Mouse (Mus musculus): ENCODE results near the gene Tekt2. TPM values are rescaled to one million over a fixed set of nuclear protein-coding genes. Genes with fewer than 3 reads are reported as not detected.

Tekt2 gene
- polyA plus RNA-seq, 1 experiment from 2014 or later: 9.4 TPM

DNA sequence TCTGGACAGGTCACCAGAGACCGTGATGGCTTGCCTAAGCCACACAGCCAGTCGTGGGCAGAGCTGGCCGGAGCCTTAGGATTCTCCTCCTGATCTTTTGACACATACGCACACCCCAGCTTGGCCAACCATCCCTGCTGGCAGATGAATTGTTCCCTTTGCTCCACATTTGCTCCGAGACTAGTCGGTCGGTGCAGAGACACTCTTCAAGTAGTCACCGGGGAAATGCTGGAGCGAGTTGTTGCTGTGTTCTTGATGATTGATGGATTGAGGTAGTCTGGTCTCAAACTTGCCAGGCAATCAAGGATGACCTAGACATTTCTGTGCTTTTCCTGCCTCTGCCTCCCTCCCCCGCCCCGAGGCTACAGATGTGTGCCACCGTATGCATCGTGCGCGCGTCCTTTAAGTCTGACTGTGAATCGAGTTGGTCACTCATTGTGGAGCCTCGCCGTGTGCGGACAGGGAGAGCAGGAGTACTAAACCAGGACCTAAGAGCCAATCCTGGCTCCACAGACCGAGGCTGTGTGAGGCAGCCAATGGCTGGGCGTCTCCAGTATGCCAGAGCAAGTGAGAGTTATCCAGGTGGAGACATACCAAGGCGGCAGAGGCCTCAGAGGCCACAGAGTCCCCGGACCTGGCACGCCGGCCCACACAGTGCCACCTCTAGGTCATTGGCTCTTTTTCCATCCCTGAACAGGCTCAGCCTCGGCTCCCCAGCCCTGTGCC is 23.7 kb downstream of the Tekt2 start:
- no peak overlapping the region for H3K27ac ChIP-seq (ENCODE audit: low read depth, low read length)
- WGBS: 3% methylated on average over 27 of the region's 27 CpGs
- H3K4me1 ChIP-seq (ENCODE audit: control insufficient read depth, insufficient read depth, low read length): no peaks in the 10 kb centered on the region
- ATAC-seq (no peak), DNase-seq (ENCODE audit: low spot score) (no peak)
- H3K4me2 ChIP-seq (ENCODE audit: low read length): no peak overlapping the region
- H3K36me3 ChIP-seq (ENCODE audit: control insufficient read depth, insufficient read depth, low read length): no peaks in the 10 kb centered on the region
- peak overlapping the region; percentile 11; the same call in 1 of the 2 replicates for H3K4me3 ChIP-seq (ENCODE audit: low read depth, low read length)
- H3K9ac ChIP-seq (ENCODE audit: low read length): peak overlapping the region; percentile 10; the same call in 1 of the 2 replicates
- peaks cover 53% of the 10 kb centered on the region for H3K27me3 ChIP-seq (replicated peaks; ENCODE audit: control insufficient read depth, insufficient read depth, low read length)
- peaks cover 4% of the 10 kb centered on the region; the same call in 1 of the 2 replicates for H3K9me3 ChIP-seq (replicated peaks; ENCODE audit: control insufficient read depth, low read length)

DNA sequence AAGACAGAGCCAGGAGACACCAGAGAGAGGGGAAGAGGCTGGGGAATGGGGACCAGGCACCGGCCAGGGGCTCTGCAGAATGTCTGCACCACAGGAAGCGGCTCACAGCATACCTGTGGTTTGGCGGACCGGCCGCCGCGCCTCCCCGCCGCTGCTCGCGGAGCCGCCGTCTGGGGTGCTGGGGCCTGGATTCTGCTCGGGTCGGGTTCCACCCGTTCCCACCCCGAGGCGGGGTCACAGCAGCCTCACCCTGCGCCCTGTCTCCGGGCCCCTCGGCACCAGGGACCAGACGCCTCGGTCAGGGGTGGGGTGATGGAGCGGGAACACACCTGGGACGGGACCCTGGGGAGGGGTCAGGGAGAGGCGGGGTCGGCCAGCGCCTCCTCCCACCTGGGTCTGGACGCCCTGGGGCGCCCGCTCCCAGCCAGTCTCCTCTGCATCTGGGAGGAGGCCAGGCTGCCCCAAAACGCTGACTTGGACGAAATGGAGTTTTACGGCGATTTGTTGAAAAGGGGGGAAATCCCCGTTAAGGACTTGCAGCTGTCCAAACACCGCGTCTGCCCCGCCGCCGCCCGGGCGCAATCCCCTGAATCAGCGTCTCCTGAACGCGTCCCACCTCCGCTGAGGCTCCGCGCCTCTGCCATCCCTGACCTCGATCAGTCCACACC is 24.4 kb downstream of the Tekt2 start:
- DNase-seq (ENCODE audit: low spot score) (no peak), ATAC-seq (no peak)
- 1% methylated on average over 50 of the region's 50 CpGs for WGBS
- Histone ChIP-seq H3K4me1 (ENCODE audit: control insufficient read depth, insufficient read depth, low read length) (no peaks in the 10 kb centered on the region), H3K4me3 (ENCODE audit: low read depth, low read length) (peak overlapping the region; percentile 11; the same call in 1 of the 2 replicates), H3K36me3 (ENCODE audit: control insufficient read depth, insufficient read depth, low read length) (no peaks in the 10 kb centered on the region), H3K9me3 (replicated peaks; ENCODE audit: control insufficient read depth, low read length) (peaks cover 3% of the 10 kb centered on the region; the same call in 1 of the 2 replicates), H3K27me3 (replicated peaks; ENCODE audit: control insufficient read depth, insufficient read depth, low read length) (peaks cover 56% of the 10 kb centered on the region), H3K27ac (ENCODE audit: low read depth, low read length) (no peak overlapping the region), H3K9ac (ENCODE audit: low read length) (peak overlapping the region; percentile 10; the same call in 1 of the 2 replicates), H3K4me2 (ENCODE audit: low read length) (peak overlapping the region; percentile 39)

DNA sequence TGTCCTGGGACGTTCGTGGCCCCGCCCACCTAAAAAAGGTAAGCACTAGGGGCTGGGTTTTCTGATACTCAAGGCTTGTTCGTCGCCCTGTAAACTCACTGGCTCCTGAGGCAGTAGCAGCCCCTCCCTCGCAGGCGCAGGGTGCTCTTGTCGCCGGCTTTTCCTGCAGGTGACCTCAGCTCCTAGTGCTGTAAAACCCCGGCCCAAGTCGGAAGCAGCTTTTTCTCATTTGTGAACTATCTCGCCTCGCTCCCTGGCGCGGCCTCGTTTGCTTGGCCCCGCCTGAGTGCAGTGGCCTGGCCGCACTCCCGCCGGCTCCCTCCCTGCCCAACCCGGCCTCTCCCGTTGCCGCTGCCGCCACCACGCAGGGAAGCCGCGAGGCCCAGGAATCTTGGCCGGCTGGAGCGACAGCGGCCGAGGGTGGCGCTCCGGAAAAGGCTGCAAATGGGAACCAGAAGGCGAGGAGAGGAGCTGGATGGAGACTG is 28.8 kb downstream of the Tekt2 start:
- no peak for ATAC-seq
- Histone ChIP-seq H3K36me3 (ENCODE audit: control insufficient read depth, insufficient read depth, low read length) (no peaks in the 10 kb centered on the region), H3K4me1 (ENCODE audit: control insufficient read depth, insufficient read depth, low read length) (no peaks in the 10 kb centered on the region), H3K27me3 (replicated peaks; ENCODE audit: control insufficient read depth, insufficient read depth, low read length) (peaks cover 44% of the 10 kb centered on the region), H3K9ac (ENCODE audit: low read length) (peak overlapping the region; percentile 57; the same call in 1 of the 2 replicates), H3K27ac (ENCODE audit: low read depth, low read length) (no peak overlapping the region), H3K9me3 (replicated peaks; ENCODE audit: control insufficient read depth, low read length) (no peaks in the 10 kb centered on the region), H3K4me3 (ENCODE audit: low read depth, low read length) (peak overlapping the region; percentile 24), H3K4me2 (ENCODE audit: low read length) (peak overlapping the region; percentile 52)
- peak; percentile 51 for DNase-seq (ENCODE audit: low spot score)
- WGBS: under 1% methylated on average over 34 of the region's 34 CpGs

DNA sequence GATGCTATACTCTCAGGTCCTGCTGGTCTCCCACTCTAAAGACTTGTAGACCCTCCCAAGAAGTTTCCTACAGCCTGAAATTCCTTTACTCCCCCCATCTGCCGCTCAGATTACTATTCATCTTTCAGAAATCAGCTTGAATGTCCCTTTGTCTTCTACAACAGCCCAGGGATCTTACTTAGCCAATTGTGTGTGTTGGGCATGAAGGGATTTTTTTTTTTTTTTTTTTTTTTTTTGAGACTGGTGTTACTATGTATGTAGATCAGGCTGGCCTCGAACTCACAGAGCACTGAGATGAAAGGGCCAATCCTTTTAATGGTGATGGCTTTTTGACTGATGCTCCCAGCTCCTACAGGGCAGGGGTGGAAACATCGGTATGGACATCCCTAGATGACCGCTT is 29.6 kb downstream of the Tekt2 start:
- no peaks in the 10 kb centered on the region for H3K9me3 ChIP-seq (replicated peaks; ENCODE audit: control insufficient read depth, low read length)
- 34% methylated on average over 4 of the region's 4 CpGs for WGBS
- ATAC-seq: no peak
- H3K27ac ChIP-seq (ENCODE audit: low read depth, low read length): no peak overlapping the region
- no peak overlapping the region for H3K4me3 ChIP-seq (ENCODE audit: low read depth, low read length)
- H3K9ac ChIP-seq (ENCODE audit: low read length): no peak overlapping the region
- H3K4me2 ChIP-seq (ENCODE audit: low read length): no peak overlapping the region
- H3K27me3 ChIP-seq (replicated peaks; ENCODE audit: control insufficient read depth, insufficient read depth, low read length): peaks cover 37% of the 10 kb centered on the region
- H3K4me1 ChIP-seq (ENCODE audit: control insufficient read depth, insufficient read depth, low read length): no peaks in the 10 kb centered on the region
- no peak for DNase-seq (ENCODE audit: low spot score)
- no peaks in the 10 kb centered on the region for H3K36me3 ChIP-seq (ENCODE audit: control insufficient read depth, insufficient read depth, low read length)

DNA sequence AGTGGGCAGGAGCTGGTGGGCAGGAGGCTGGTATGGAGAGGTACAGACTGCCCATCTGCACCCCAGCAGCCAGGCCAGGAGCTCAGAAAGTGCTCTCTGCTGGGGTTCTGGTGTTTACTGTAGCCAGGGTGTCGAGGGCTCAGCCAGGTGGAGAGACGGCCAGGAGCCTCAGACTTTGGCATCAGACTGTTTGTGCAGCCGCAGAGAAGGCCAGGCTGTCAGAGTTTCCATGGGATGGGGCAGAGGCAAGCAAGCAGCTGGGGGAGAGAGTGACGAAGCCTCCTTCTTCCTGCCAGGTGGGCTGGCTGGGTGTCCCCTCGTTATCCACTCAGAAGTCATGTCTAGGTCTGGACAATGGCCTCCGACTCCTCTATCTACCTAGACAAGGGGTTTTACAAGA is 30.3 kb downstream of the Tekt2 start:
- Histone ChIP-seq H3K4me1 (ENCODE audit: control insufficient read depth, insufficient read depth, low read length) (no peaks in the 10 kb centered on the region), H3K4me3 (ENCODE audit: low read depth, low read length) (no peak overlapping the region), H3K36me3 (ENCODE audit: control insufficient read depth, insufficient read depth, low read length) (no peaks in the 10 kb centered on the region), H3K9ac (ENCODE audit: low read length) (no peak overlapping the region), H3K4me2 (ENCODE audit: low read length) (no peak overlapping the region), H3K9me3 (replicated peaks; ENCODE audit: control insufficient read depth, low read length) (no peaks in the 10 kb centered on the region), H3K27me3 (replicated peaks; ENCODE audit: control insufficient read depth, insufficient read depth, low read length) (peaks cover 32% of the 10 kb centered on the region), H3K27ac (ENCODE audit: low read depth, low read length) (no peak overlapping the region)
- no peak for DNase-seq (ENCODE audit: low spot score)
- no peak for ATAC-seq
- 61% methylated on average over 6 of the region's 6 CpGs for WGBS

DNA sequence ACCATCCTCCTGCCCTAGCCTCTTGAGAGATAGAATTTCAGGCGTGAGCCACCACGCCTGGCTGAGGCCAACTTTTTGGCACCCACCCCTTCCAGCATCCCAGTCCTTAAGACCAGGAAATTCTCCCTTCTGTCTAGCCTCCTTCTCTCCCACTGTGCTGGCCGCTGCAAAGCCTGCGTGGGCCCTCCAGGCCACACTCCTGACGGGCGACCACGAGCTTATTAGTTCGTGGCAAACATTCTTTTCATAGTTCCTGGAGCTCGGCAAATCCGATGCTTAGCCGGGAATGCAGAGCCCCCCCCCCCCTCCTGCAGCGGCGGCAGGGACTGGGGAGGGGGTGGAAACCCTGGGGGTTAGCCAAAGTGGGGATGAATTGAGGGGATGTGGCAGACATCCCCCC is 34.3 kb downstream of the Tekt2 start:
- Histone ChIP-seq H3K9ac (ENCODE audit: low read length) (no peak overlapping the region), H3K27me3 (replicated peaks; ENCODE audit: control insufficient read depth, insufficient read depth, low read length) (peaks cover 37% of the 10 kb centered on the region), H3K4me3 (ENCODE audit: low read depth, low read length) (no peak overlapping the region), H3K4me2 (ENCODE audit: low read length) (no peak overlapping the region), H3K4me1 (ENCODE audit: control insufficient read depth, insufficient read depth, low read length) (no peaks in the 10 kb centered on the region), H3K9me3 (replicated peaks; ENCODE audit: control insufficient read depth, low read length) (no peaks in the 10 kb centered on the region), H3K36me3 (ENCODE audit: control insufficient read depth, insufficient read depth, low read length) (no peaks in the 10 kb centered on the region), H3K27ac (ENCODE audit: low read depth, low read length) (no peak overlapping the region)
- WGBS: 22% methylated on average over 13 of the region's 13 CpGs
- DNase-seq (ENCODE audit: low spot score) (no peak), ATAC-seq (no peak)

DNA sequence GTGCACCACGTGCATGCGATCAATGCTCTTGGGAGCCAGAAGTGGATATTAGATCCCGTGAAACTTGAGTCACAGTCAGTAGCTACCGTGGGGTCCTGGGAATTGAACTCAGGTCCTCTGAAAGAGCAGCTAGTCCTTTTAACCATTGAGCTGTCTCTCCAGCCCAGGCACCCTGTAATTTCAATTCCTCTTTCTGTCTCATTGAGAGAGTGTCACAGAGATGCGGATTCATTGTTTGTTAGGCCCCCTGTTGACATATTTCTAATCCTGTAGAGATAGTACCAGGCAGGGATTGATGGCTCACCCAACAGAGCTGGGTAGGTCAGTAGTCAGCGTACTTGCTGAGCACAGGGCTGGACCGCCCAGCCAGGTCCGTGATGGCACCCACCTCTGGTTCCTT is 35.2 kb downstream of the Tekt2 start:
- H3K9ac ChIP-seq (ENCODE audit: low read length): no peak overlapping the region
- H3K9me3 ChIP-seq (replicated peaks; ENCODE audit: control insufficient read depth, low read length): no peaks in the 10 kb centered on the region
- ATAC-seq (no peak), DNase-seq (ENCODE audit: low spot score) (no peak)
- no peak overlapping the region for H3K4me3 ChIP-seq (ENCODE audit: low read depth, low read length)
- no peaks in the 10 kb centered on the region for H3K4me1 ChIP-seq (ENCODE audit: control insufficient read depth, insufficient read depth, low read length)
- no peak overlapping the region for H3K27ac ChIP-seq (ENCODE audit: low read depth, low read length)
- H3K27me3 ChIP-seq (replicated peaks; ENCODE audit: control insufficient read depth, insufficient read depth, low read length): peaks cover 39% of the 10 kb centered on the region
- 84% methylated on average over 8 of the region's 8 CpGs for WGBS
- no peaks in the 10 kb centered on the region for H3K36me3 ChIP-seq (ENCODE audit: control insufficient read depth, insufficient read depth, low read length)
- H3K4me2 ChIP-seq (ENCODE audit: low read length): no peak overlapping the region

DNA sequence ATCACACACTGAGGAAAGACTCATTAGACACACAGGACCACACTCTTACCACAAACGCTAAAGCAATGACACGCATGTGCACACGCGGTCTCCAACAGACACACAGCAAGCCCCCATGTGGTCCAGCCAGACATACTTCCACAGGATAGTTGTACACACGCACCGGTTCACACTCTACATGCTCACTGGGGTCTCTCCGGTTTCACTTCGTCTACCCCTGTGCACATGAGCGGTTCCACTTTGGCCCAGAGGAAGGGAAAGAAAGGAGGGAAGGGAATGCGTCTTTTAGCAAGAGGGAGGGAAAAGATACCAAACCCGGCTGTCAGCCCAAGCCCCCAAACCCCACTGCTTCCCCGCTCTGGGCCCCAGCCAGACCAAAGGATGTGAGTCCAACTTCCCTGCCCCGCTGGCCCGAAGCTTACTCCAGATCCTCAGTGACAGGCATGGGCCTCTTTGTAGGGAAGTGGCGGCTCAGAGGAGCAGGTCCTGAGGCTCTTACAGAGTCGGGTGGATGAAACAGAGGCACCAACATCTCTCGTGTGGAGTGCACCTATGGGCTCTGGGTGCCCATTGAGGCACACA is 37.3 kb downstream of the Tekt2 start:
- Histone ChIP-seq H3K4me2 (ENCODE audit: low read length) (no peak overlapping the region), H3K27me3 (replicated peaks; ENCODE audit: control insufficient read depth, insufficient read depth, low read length) (peaks cover 40% of the 10 kb centered on the region)
- ATAC-seq: no peak

More for the DNA sequence above, 37.3 kb downstream of the Tekt2 start:
- 42% methylated on average over 17 of the region's 17 CpGs for WGBS
- no peak for DNase-seq (ENCODE audit: low spot score)
- no peaks in the 10 kb centered on the region for H3K9me3 ChIP-seq (replicated peaks; ENCODE audit: control insufficient read depth, low read length)
- no peak overlapping the region for H3K27ac ChIP-seq (ENCODE audit: low read depth, low read length)
- no peak overlapping the region for H3K4me3 ChIP-seq (ENCODE audit: low read depth, low read length)
- no peaks in the 10 kb centered on the region for H3K4me1 ChIP-seq (ENCODE audit: control insufficient read depth, insufficient read depth, low read length)
- no peaks in the 10 kb centered on the region for H3K36me3 ChIP-seq (ENCODE audit: control insufficient read depth, insufficient read depth, low read length)
- no peak overlapping the region for H3K9ac ChIP-seq (ENCODE audit: low read length)

Measured in forebrain, embryonic 14.5 days (tissue).